Mouse (Mus musculus): ENCODE data around the gene Camsap2.

The Camsap2 gene

DNA sequence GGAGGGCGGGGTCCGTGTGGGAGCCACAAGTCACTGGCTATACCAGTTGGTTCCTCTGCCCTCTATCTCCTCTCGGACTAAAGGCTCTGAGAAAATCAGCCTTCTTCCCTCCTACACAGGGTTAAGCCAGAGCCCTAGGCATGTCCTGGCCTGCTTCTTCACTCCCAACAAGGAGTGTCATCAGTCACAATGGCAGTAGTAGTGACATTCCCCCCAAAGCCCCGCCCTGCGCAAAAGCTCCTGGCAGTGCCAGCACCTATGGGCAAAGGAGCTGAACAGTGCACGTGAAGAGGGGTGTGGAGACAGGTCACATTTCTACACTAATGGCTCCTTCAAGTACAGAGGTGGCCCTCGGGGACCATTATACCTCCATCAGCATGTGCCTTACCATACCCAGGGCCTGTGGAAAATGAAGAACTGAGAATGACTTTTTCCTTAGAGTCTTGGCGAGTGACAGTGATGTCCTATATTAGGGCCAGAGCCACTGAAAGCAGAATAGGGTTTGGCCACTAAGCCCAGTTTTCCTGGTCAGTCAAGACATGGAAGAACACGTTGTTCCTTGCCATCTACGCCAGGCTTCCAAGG lies 122.1 kb downstream of the Camsap2 start:
- no peak for DNase-seq (ENCODE audit: low read depth)

DNA sequence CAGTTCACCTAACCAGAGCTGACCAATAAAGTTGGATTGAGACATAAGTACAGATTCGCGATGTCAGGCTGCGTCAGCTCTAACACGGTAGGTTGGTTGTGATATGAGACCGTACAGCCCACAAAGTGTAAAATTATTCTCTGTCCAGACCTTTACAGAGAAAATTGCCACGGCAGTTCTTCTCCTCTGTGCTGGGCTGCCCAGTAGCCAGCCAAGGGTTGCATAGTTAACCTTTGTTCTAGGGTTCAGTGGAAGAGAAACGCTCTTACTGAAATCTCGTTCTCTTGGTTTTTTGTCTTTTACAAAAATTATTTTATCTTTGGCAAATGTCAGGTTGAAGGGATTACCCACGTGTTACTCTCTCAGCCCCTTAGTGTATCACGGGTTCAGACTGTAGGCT lies 123.5 kb downstream of the Camsap2 start:
- DNase-seq (ENCODE audit: low read depth) = no peak

DNA sequence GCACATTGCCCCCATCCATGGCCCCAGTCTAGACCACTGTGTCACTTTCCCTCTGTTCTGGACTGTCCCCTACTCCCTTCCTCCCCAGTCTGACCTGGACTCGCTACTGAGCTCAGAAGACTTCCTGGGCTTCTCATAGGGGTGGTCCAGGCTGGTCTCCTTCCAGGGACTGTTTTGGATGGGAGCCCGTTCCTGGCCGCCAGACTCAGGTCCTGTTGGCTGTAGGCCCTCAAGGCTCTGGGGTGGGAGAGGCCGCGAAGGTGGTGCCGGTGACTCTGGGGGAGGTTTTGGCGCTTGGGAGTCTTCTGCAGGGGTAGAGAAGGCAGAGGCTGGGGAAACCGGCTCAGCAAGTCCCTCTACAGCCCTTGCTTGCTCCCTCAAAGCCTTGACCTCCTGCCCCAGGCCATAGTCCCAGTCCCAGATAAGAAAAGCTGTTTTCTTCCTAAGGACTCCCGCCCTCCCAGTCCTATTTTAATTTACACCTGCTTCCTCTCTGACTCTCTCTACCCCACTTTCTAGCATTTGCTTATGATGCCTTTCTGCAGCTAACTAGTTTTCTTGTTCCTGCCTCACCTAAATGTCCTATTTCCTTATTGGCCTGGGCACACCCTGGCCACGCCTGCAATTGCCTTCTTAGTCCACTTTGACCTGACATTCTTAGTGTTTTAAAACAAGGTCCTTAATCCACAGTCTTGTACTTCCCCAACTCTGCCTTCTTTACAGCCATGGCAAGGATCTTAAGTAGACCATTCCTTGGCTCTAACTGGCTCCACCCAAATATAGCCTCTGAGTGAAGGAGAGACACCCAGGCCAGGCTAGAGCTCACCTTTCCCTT lies 125.7 kb downstream of the Camsap2 start:
- DNase-seq (ENCODE audit: low read depth) = no peak

All from 416B (cell line).